Mouse (Mus musculus) spleen, embryonic (tissue): ENCODE results near the gene Tex2.
"Not testable (repeated sequence)": the region's sequence is repeated elsewhere in the genome, so short reads cannot be mapped to it uniquely, and the experiment has no call there.

ENCODE experiments used
- CTCF ChIA-PET: fragments of 350-600 bp; sonication (Branson Sonifier 250); formaldehyde crosslinking; loops from one replicate; lab custom pipeline; 2022; lab: Charles Lee

Gene Tex2

DNA sequence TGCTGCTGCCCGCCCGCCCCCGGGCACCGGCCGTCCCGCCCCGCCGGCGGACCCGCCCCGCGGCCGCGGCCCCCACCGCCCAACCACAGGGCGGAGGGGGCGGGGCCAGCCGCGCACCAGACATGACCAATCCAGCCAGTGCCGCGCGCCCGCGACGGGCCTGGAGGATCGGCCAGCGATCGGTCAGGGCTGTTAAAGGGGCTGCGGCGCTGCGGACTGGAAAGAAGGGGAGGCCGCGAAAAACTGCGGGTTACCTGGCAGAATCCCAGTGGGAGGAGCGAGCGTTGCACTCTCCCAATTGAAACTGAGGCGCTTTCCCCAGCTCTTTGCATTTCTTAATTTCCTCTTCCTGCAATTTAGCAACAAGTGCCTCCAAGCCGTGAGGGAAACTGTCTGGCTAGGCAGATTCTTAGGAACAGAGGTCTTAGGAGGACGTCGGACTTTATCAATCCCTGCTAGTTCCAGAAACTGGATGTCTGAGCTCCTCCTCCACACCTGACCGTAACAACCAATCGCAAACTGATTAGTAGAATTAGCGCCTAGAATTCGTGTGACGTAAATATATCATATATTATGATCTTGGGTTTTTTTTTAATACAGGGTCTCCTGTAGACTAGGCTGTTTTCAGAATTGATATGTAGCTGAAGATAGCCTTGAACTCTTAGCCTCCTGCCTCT is at the start of gene Tex2:
Gene Tex2, minus strand, starts transcription at position 463 of the 677 bp plus-strand sequence.
- CTCF ChIA-PET: interaction anchor here (0.8 kb wide), 1 partner anchor 121 kb away, joined by 7 read pairs; no protein-coding TSS in a partner anchor

DNA sequence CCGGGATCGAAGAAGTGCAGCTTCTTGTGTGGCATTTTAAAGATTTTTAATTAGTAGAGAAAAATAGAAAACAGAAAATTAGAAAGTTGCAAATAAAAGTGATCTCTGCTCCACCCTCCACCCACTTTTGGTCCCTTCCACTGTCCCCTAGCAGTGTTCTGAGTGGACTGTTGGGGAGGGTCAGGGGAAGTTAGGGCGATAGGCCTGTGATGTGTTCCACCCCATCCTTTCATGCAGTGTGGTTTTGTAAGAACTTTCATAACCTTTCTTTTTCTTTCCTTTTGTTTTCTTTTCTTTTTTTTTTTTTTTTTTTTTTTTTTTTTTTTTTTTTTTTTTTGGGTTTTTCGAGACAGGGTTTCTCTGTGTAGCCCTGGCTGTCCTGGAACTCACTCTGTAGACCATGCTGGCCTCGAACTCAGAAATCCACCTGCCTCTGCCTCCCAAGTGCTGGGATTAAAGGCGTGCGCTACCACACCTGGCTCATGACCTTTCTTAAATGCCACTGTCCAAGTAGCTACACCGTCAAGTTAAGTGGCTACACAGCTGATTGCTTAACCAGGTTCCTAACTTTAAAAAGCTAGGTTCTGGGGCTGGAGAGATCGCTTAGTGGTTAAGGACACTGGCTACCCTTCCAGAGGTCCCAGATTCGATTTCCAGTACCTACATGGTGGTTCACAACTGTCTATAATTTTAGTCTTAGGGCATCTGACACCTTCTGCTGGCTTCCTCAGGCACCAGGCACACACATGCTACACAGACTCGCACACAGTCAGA is 49.6 kb upstream of the Tex2 start:
- CTCF ChIA-PET: no interaction called here

DNA sequence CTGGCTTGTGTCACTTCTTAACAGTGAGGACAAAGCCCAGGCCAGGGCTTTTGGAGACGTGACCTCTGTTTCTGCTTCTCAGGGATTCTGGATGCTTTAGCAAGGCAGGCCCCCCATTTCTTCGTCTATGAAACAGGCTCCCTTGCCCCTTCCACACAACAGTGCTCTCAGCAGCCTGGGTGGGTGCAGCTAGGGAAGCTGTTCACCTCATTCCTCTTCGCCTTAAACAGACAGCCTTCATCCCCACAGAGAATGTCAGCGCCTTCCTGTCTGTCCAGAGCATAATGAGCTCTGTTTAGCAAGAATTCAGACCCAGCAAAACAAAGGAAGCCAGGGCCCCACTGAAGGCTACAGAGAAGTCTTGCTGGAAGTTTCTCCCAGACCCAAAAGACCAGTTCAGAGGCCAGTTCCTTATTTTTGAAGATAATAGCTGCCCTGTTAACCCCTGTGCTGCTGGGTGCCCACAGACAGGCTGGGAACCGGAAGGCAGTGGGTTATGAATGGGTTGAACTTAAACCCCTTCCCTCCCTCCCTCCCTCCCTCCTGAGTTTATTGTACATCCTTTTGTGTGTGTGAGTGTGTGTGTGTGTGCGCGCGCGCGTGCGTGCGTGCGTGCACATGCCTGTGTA is 47.3 kb upstream of the Tex2 start:
- CTCF ChIA-PET: no interaction called here

DNA sequence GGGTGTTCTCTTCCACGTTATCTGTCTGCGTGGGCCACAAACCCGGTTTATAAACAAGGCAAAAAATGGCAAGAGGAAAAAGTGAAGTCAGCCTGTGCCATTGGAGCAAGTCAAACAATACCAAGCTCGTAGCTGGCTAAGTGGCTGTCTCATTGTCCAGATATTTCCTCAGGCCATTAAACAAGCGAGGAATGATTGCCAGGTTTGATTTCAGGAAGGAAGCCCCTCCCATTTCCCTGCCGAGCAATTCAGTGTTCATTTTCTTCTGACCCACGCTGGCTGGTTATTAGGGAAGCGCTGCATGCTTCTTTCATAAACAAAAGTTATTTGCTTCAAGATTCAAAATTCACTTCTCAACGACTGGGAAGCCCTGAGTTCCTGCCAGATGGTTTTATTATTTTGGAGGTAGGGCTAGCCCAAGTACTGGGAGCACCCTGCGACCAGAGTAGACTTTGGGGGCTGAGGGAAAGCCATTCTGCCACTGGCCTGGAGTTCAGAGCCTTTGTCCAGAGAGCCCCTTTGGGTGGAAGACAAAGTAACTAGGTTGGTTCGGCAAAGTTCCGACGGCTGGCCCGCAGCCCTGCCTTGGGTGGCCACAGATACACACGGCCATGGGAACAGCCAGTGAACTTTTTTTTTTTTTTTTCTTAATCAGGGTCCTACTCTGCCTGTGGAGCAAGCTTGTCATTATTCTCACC is 46.5 kb upstream of the Tex2 start:
- CTCF ChIA-PET: no interaction called here

DNA sequence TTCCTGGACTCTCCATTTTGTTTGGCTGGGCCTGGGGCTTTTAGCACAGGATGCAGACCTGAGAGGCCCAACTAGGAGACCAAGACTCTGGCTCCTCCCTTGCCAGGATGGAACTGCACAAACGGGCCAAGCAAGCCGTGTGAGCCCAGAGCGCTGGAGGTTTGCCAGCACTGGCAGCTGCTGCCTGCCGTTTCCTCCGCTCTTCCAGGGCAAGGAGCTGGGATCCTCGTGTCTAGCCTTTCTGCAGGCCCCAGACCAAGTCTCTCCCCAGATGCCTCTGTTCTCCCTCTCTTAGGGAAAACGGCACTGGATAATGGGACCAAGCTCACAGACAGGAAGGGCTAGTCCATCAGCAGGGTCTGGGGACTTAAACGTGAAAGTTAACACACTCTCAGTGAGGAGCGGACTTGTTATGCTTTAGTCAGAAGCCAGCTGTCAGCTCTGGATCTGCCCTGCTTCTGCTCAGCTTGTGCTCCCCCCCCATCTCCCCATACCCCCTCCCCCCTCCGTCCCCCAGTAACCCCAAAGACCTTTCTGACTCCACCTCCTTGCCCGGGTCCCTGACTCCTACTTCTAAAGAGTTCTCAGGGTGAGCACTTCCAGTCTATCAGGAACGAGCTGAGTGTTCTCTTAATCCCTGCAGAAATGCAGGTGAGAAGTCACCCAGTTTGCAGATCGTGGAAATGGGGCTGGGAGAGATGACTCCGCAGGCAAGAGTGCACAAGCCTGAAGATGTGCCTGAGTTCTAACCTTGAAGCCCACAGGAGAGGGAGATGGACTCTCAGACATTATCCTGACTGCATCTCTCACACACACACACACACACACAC is 45.0 kb upstream of the Tex2 start:
- CTCF ChIA-PET: interaction anchor here (0.6 to 0.9 kb wide), 3 partner anchors 12 to 84 kb away, joined by 3 to 7 read pairs (median 4); no protein-coding TSS in a partner anchor

DNA sequence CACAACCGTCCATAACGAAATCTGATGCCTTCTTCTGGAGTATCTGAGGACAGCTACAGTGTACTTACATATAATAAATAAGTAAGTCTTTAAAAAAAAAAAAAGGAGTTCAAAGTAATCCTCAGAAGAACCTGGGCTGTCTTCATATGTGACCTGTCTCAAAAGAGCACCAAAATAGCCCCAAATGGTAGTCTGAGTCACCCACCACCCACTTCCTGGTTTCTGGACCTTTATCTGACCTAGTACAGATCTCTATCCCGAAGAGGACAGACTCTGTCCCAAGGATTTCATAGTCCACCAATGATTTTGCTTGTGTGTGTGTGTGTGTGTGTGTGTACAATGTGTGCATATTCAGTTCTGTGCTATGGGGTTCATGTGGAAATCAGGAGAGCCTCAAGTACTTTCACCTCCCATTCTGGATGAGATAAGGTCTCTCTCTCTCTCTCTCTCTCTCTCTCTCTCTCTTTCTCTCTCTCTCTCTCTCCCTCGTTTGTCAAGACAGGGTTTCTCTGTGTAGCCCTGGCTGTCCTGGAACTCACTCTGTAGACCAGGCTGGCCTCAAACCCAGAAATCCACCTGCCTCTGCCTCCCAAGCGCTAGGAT is 43.8 kb upstream of the Tex2 start:
- CTCF ChIA-PET: not testable (repeated sequence)

DNA sequence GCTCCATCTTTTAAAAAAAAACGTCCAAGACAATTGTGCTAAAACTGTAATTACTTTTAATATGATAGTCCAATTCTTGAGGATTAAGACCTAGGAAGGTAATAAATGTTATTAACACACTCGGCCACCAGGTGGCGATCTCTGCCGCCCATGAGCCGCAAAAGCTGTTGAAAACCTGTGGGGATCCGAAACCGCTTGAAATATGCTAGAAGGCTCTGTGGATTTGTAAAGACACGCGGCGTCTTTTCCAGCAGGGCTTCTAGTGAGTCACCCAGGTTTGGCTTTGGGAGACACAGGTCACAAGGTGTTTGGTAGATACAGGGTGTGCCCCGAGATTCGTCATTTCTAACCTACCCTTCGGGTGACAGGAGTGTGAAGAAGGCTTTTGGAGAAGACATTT is 35.1 kb upstream of the Tex2 start:
- CTCF ChIA-PET: interaction anchor here (0.6 to 1.4 kb wide), 6 partner anchors 65 to 260 kb away, joined by 3 to 9 read pairs (median 4); no protein-coding TSS in a partner anchor

DNA sequence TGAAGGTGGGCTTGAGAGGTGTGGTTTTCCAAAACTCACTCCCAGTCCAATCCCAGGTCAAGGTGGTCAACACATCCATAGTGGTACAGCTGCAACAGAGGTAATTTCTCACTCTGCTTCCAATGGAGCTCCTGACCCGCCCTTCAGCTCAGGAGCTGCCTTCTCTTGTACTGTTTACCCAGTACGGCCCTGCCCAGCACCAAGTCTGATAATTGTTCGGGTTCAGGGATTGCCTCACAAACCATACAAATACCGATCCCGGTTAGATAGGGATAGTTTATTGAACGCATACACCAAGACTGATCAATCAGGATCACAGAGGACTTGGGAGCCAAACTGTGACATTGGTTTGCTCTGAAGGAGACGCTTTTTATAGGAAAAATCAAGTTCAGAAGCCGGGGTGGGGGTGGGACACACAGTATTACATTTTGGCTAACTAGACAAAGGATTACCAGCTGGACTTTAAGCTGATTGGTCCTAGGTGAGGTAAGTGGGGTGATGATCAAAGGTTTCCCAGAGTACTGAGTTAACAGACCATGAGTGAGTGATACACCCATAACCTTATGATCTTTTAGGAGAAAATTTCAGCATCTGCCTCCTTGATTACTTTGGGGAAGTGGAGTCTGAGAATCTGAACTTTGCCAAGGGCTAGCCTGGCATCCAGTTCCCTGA is 29.9 kb upstream of the Tex2 start:
- CTCF ChIA-PET: no interaction called here

DNA sequence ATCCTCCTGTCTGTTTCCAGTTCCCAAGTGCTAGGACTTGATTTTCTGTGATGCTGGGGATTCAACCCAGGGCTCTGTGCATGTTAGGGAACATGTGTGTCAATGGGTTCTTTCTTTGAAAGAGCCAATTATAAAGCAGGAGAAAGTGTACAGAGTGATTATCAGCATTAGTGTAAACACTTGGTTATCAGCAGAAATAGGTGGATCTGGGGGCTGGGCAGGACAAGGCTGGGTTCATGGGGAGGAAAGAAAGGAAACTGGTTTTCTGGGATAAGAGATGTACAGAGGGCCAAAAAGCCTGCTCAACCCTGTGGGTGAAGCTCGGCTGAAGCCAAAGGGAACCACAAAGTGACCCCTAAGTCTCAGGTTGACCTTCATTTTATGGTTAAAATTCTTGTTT is 28.4 kb upstream of the Tex2 start:
- CTCF ChIA-PET: no interaction called here

DNA sequence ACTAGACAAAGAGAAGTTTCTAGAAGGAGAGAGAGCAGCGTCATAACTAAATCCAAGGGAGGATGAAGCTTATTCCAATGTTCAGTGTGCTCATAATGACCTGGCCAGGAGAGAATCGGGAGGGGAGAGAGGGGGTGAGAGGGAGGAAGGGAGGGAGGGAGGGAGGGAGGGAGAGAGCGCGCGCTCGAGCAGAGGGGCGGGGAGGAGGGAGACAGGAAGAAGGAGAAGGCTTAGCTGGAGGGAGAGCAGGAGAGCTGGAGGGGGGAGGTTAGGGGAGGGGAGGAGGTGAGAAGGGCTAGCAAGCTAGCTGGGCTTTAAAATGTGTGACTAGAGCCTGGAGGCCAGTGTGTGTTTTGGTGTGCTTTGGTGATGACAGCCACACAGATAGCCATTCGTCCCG is 26.8 kb upstream of the Tex2 start:
- CTCF ChIA-PET: no interaction called here

DNA sequence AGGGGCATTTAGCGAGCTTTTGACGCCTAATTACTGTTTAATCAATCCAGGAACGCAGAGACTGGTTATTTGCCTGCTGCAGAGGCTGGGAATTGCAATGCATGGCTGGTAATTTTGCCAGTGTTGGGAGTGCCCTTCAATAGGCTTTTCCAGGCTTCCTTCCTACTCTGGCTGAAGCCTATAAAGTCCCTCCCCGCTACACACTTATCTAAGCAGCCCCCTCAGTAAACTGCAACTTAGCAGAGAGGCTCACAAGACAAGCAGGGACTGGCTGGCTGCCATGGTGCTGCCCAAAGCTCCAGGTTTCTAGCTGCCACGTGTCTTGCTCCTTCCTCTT is 26.1 kb upstream of the Tex2 start:
- CTCF ChIA-PET: no interaction called here

DNA sequence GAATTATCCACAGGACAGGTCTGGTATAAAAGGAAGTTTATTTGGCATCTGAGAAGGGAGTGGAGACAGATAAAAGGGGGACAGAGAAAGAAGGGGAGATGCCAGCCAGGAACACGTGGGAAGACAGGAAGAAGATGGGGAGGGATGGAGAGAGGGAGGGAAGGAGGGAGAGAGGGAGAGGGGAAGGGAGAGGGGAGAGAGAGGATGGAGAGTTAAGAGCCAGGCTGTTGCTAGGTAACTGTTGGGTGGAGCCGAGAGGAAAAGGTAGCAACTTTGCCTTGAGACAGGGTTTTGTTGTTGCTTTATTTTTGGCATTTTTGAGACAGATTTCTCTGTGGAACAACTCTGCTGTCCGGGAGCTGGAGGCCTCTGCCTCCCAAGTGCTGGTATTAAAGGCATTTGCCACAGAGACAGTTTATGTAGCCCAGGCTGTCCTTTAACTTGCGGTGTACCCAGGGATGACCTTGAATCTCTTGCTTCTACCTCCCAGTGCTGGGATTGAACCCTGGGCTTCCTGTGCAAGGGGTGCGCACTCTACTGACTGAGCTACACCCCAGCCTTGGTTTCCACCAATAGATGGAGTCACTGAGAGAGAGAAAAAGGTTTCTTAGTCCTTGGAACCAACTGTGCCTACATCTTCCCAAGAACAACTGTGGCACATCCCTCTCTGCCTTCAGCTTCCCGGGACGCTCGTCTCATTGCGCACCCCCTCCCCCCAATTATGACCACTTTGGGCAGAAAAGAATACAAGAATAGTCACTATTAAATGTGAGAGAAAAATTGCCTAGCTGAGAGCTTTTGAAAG is 25.5 kb upstream of the Tex2 start:
- CTCF ChIA-PET: no interaction called here

DNA sequence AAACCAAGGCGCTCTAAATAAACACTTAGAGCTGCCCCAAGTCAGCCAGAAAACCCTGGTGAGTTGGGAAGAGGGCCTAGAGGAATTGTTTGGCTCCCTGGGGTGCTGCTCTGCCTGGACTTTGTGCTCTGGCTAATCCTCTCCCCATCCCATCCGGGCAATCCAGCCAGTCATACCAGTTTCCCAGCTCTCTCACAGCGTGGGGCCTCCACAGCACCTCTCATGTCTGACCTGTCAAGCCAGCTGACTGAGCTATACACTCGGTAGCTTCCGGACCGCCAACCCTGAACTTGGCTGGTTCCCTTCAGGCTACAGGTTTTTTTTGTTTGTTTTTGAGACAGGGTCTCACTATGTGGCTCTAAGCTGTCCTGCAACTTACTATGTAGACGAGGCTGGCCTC is 24.5 kb upstream of the Tex2 start:
- CTCF ChIA-PET: no interaction called here

DNA sequence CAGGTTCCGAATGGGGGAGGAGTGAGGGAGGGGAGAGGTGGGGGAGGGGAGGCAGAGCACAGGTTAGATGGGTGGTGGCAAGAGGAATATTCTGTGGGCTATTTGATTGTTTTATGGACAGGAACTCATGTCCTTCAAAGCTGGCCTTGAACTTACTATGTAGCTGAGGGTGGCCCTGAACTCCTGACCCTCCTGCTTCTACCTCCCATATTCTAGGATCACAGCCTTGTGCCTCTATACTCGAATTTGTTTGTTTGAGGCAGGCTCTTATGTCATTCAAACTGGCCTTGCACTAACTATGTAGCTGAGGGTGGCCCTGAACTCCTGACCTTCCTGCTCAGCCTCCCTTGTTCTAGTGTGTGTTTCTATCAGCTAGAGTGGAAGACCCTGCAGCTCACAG is 22.7 kb upstream of the Tex2 start:
- CTCF ChIA-PET: interaction anchor here (0.7 kb wide), 1 partner anchor 37 kb away, joined by 5 read pairs; no protein-coding TSS in a partner anchor

DNA sequence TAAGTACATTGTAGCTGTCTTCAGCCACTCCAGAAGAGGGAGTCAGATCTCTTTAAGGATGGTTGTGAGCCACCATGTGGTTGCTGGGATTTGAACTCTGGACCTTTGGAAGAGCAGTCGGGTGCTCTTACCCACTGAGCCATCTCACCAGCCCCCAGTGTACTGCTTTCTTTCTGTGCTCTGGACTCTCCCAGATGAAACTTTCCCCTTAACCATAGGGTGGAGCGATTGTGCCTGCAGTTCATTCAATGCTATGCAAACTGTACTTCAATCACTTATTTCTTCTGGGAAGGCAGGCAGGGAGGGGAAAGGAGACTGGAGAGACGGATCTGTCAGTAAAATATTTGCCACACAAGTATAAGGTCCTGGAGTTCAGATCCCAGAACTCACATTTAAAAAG is 21.0 kb upstream of the Tex2 start:
- CTCF ChIA-PET: interaction anchor here (0.6 kb wide), 1 partner anchor 13 kb away, joined by 3 read pairs; no protein-coding TSS in a partner anchor

DNA sequence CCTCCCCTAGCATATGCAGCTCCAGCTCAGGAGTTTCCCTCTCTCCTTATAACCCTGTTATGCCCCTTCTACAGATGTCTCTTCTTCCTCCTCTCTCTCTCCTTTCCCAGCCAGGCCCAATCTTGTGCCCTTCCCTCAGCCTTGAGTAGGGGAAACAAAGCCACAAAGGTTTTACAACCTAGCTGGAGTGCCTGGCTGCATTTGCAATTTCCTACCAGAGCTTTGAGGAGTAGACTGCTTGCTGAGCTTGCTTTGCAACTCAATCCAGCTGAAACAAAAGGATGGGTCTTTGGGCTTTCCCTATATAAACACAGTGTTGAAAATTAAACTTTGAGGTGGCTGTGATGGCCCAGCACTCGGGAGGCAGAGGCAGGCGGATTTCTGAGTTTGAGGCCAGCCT is 20.2 kb upstream of the Tex2 start:
- CTCF ChIA-PET: interaction anchor here (0.6 to 1.1 kb wide), 2 partner anchors 47 to 272 kb away, joined by 4 read pairs; no protein-coding TSS in a partner anchor

DNA sequence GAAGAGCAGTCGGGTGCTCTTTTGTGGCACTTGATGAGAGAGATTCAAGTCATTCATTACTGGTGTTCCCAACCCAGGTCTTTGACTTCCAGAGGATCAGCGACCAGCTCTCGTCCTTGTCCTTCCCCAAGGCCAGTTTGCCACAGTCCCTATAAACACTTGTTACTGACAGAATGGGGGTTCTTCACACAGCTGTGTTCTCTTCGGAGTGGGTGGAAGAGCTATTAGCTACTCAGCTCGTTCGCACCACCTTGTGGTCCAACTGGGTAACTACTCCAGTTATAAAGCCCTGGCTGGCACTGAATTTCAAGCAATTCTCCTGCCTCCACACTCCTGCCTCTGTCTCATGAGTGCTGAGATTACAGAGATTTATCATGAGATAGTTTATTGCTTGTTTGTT is 14.5 kb upstream of the Tex2 start:
- CTCF ChIA-PET: interaction anchor here (0.6 kb wide), 1 partner anchor 171 kb away, joined by 5 read pairs; no protein-coding TSS in a partner anchor

DNA sequence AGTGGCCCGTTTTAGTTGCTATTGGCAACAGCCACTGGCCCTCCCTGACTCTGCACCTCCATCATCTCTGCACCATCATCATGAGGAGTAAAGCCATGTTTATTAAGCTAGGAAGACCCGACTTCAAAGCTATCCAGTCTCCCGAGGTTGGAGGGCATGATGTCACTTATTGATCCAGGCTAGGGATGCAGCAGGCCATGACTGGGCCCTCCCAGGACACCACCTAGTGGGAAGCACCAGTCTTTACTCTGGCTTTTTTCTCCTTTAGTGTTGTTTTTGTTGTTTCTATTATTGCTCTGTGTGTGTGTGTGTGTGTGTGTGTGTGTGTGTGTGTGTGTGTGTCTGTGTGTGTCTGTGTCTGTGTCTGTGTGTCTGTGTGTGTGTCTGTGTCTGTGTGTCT is 12.4 kb upstream of the Tex2 start:
- CTCF ChIA-PET: no interaction called here

DNA sequence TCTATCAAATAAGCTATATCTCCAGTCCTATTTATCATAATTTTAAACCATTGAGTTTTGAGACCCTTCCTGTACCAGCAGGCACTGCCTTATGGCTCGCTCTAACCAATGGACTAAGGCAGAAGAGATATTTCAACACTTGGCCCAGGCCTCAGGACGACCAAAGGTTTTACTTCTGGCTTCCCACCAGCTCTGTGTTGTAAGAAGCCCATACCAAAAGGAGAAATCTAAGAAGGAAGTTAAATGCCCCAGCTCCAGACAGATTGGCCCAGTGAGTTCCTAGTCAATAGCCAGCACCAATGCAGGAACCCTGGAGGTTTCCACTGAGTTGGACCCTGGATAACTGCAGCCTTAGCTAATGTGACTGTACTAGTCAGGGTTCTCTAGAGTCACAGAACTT is 10.4 kb upstream of the Tex2 start:
- CTCF ChIA-PET: interaction anchor here (1.0 kb wide), 1 partner anchor 77 kb away, joined by 3 read pairs; no protein-coding TSS in a partner anchor
